8 mouse cellular contexts compared by ENCODE assay signal in the genomic region with DNA sequence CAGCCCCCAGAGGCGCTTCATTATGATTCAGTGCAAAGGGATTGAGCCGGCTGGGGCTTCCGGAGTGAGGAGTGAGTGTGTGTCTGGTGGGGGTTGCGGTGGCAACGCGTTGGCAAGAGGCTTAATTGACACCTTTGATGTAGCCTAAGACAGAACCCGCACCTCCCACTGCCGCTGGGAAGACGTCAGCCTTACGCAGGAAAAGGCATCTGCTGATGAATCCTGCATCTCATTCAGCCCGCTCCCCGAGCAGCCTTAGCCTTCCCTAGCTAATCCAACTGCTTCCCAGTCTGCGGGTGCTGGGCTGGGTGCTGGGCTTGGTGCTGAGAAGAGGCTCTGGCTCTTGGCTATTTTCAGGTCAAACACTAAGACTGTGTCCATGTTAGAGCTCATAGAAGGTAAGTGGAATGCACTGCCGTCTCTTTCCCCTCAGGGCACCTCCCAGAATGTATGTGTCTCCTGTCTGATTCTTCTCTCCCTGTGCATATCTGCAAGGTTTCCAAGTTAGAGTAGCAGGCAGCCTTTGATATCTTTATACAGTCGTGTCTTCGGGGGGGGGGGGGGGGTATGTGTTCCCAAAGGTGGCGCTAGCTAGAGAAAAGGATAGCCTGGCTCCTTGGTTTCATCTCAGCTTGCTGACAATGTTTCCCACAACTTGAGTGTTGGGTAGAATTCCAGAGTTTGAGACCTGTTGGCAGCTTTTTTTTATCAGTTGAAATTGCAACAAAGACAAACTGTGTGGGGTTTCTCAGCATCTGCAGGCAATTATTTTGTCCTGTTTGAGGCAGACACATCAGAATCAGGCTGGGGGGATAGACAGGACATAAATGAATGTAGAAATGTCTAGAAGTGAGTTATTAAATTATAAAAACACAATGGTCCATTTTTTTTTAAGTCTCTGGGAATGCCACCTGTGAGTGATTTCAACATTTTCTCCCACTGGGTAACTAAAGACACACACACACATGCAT. TPM values are rescaled to one million over a fixed set of nuclear protein-coding genes. Genes with fewer than 3 reads are reported as not detected.
DNase-seq lines count a peak whose midpoint lies in the region; ATAC-seq and TF ChIP-seq lines count a peak whose summit lies in the region.

No protein-coding gene starts in this region.

- H3K27me3 ChIP-seq in E14TG2a.4 (ENCODE audit: insufficient read depth, low read length) = no peaks in the 10 kb centered on the region

- no peak for TF ChIP-seq CTCF in E14TG2a.4 (conservative IDR thresholded peaks at IDR 0.05; ENCODE audit: low read length)

- H3K4me3 ChIP-seq in E14TG2a.4 (replicated peaks; ENCODE audit: low read length) = 0 out of 2 replicates have a peak overlapping the region, but pooled peaks have one; percentile 17

- ATAC-seq in megakaryocyte progenitor cell, adult 5-6 weeks (replicated peaks; ENCODE audit: poor library complexity) = no peak

- intact Hi-C loops in gastrocnemius, postnatal 14 days (cut with DNase I; ENCODE audit: low total_unique reads) = no loop called here

- peak; percentile 11 for DNase-seq in gastrocnemius, postnatal 14 days
- no peak for DNase-seq in gastrocnemius, adult 8-10 months (ENCODE audit: low spot score in 2 of 2)
- peak; percentile 80 to 81 for DNase-seq in cerebellum, postnatal 14 days
- DNase-seq in frontal cortex, postnatal 14 days (ENCODE audit: low spot score in 2 of 2) = peak; percentile 85 to 92
- DNase-seq in layer of hippocampus, postnatal 36 days = peak; percentile 83 to 87
- peak; percentile 36 for DNase-seq in neural tube, embryonic 10.5 days (ENCODE audit: extremely low spot score, low spot score)

- no peaks in the 10 kb centered on the region; the same call in 1 of the 2 replicates for H3K9me3 ChIP-seq in E14TG2a.4 (ENCODE audit: low read length)

- peaks cover 6% of the 10 kb centered on the region; the same call in 1 of the 2 replicates for H3K4me1 ChIP-seq in E14TG2a.4 (replicated peaks; ENCODE audit: low read depth, low read length)

- no peaks in the 10 kb centered on the region for H3K36me3 ChIP-seq in E14TG2a.4 (ENCODE audit: insufficient read depth, low read length)

RNA-seq across cellular contexts. Expression of a gene that starts 10.0 kb away (rescaled TPM):
- total RNA-seq in gastrocnemius, postnatal 14 days (2021) = not detected
- total RNA-seq in gastrocnemius, adult 8-10 months (2022) = not detected
- not detected for total RNA-seq in layer of hippocampus, postnatal 36 days (2021)
- not detected in 2 replicates for total RNA-seq in megakaryocyte progenitor cell, adult 5-6 weeks (2015)
- total RNA-seq in megakaryocyte progenitor cell, adult 5-6 weeks (2017) = not detected in 2 replicates

Comparison
In these comparisons a context has a peak if more than half of its experiments do, and no peak if none do; other contexts are left out.
1. DNase-seq: peak in gastrocnemius, postnatal 14 days (single experiment), cerebellum, postnatal 14 days (2 of 2), frontal cortex, postnatal 14 days (2 of 2), layer of hippocampus, postnatal 36 days (2 of 2) and neural tube, embryonic 10.5 days (single experiment); none in gastrocnemius, adult 8-10 months (0 of 2).